Mouse (Mus musculus): ENCODE data around the gene Gm13277.
"Not testable (repeated sequence)": the region's sequence is repeated elsewhere in the genome, so short reads cannot be mapped to it uniquely, and the experiment has no call there.

GRCm38 (mm10) chr4:88788402-88788801 lies at the start of gene Gm13277:
- not testable (repeated sequence) for TF ChIP-seq POLR2A (IDR thresholded peaks at IDR 0.05; ENCODE audit: low read depth, low read length); MAX (IDR thresholded peaks at IDR 0.05; ENCODE audit: low read length); MXI1 (IDR thresholded peaks at IDR 0.05; ENCODE audit: low read depth, low read length); USF2 (conservative IDR thresholded peaks at IDR 0.05; ENCODE audit: low read depth, low read length); RAD21 (IDR thresholded peaks at IDR 0.05; ENCODE audit: low read depth, low read length); JUN (IDR thresholded peaks at IDR 0.05; ENCODE audit: insufficient read depth, low read depth, low read length); MAFK (IDR thresholded peaks at IDR 0.05; ENCODE audit: insufficient replicate concordance, low read length); ELF1 (IDR thresholded peaks at IDR 0.05; ENCODE audit: low read depth, low read length); ZMIZ1 (IDR thresholded peaks at IDR 0.05; ENCODE audit: low read depth, low read length); USF1 (IDR thresholded peaks at IDR 0.05; ENCODE audit: low read depth, low read length)
- TF ChIP-seq CTCF (conservative IDR thresholded peaks at IDR 0.05 in 1 of 2, IDR thresholded peaks at IDR 0.05 in 1 of 2; ENCODE audit: low read depth in 2 of 2, low read length in 2 of 2) = peak in 1 of 2 experiments; percentile 28; a peak in 2 of 4 replicates

Data from CH12.LX (cell line).